Mouse (Mus musculus): ENCODE results near the gene Klf6. TPM values are rescaled to one million over a fixed set of nuclear protein-coding genes. Genes with fewer than 3 reads are reported as not detected.
A peak's percentile ranks its signal among the peaks of the same experiment; 100 is the strongest.

Klf6 gene
- polyA plus RNA-seq (2015; fragmentation: Nextera tagmentation; extraction: Ambion mirVana) = 19.2 and 21.5 TPM in 2 replicates

GRCm38 (mm10) chr13:5861157-5862002 lies at the start of gene Klf6:
TSS of gene Klf6 (plus strand) at chr13:5861482.
- peak within 1 kb of the TSS; percentile 93 for H3K9ac ChIP-seq (ENCODE audit: low read depth, low read length)
- peak within 1 kb of the TSS; percentile 94 for H3K4me2 ChIP-seq (ENCODE audit: low read depth, low read length)
- H3K4me1 ChIP-seq (ENCODE audit: control insufficient read depth, low read depth, low read length) = peaks cover 10% of the 10 kb centered on the region; the same call in 1 of the 2 replicates
- peak within 1 kb of the TSS; percentile 91 for H3K27ac ChIP-seq (ENCODE audit: low read length)
- ATAC-seq (ENCODE audit: low read depth) = peak; percentile 98
- H3K4me3 ChIP-seq (ENCODE audit: low read depth, low read length) = peak within 1 kb of the TSS; percentile 84
- no peaks in the 10 kb centered on the region for H3K9me3 ChIP-seq (replicated peaks; ENCODE audit: control insufficient read depth, low read length)
- no peaks in the 10 kb centered on the region for H3K27me3 ChIP-seq (ENCODE audit: control insufficient read depth, insufficient read depth, low read depth, low read length)
- peaks cover 16% of the 10 kb centered on the region for H3K36me3 ChIP-seq (ENCODE audit: control insufficient read depth, insufficient read depth)
- WGBS (ENCODE audit: insufficient replicate concordance) = under 1% methylated on average over 59 of the region's 60 CpGs

GRCm38 (mm10) chr13:5813433-5813832 lies 47.8 kb upstream of the Klf6 start:
- no peaks in the 10 kb centered on the region for H3K4me1 ChIP-seq (ENCODE audit: control insufficient read depth, low read depth, low read length)
- no peaks in the 10 kb centered on the region for H3K27me3 ChIP-seq (ENCODE audit: control insufficient read depth, insufficient read depth, low read depth, low read length)
- no peaks in the 10 kb centered on the region for H3K36me3 ChIP-seq (ENCODE audit: control insufficient read depth, insufficient read depth)
- no peak overlapping the region for H3K27ac ChIP-seq (ENCODE audit: low read length)
- 66% methylated on average over 9 of the region's 9 CpGs for WGBS (ENCODE audit: insufficient replicate concordance)
- no peak overlapping the region for H3K9ac ChIP-seq (ENCODE audit: low read depth, low read length)
- no peak for ATAC-seq (ENCODE audit: low read depth)
- H3K4me2 ChIP-seq (ENCODE audit: low read depth, low read length) = no peak overlapping the region
- no peaks in the 10 kb centered on the region for H3K9me3 ChIP-seq (replicated peaks; ENCODE audit: control insufficient read depth, low read length)
- no peak overlapping the region for H3K4me3 ChIP-seq (ENCODE audit: low read depth, low read length)

- no peak overlapping the region for H3K27ac ChIP-seq (ENCODE audit: low read length)
- H3K4me1 ChIP-seq (ENCODE audit: control insufficient read depth, low read depth, low read length) = no peaks in the 10 kb centered on the region
- no peaks in the 10 kb centered on the region for H3K9me3 ChIP-seq (replicated peaks; ENCODE audit: control insufficient read depth, low read length)
- no peak overlapping the region for H3K4me2 ChIP-seq (ENCODE audit: low read depth, low read length)
- no peak for ATAC-seq (ENCODE audit: low read depth)
- no peak overlapping the region for H3K4me3 ChIP-seq (ENCODE audit: low read depth, low read length)
- WGBS (ENCODE audit: insufficient replicate concordance) = 51% methylated on average over 3 of the region's 3 CpGs
- no peak overlapping the region for H3K9ac ChIP-seq (ENCODE audit: low read depth, low read length)
- no peaks in the 10 kb centered on the region for H3K36me3 ChIP-seq (ENCODE audit: control insufficient read depth, insufficient read depth)
- H3K27me3 ChIP-seq (ENCODE audit: control insufficient read depth, insufficient read depth, low read depth, low read length) = no peaks in the 10 kb centered on the region
Measured at GRCm38 (mm10) chr13:5817250-5817649, 44.0 kb upstream of the Klf6 start.

- 46% methylated on average over 3 of the region's 3 CpGs for WGBS (ENCODE audit: insufficient replicate concordance)
- no peaks in the 10 kb centered on the region for H3K36me3 ChIP-seq (ENCODE audit: control insufficient read depth, insufficient read depth)
- no peak overlapping the region for H3K27ac ChIP-seq (ENCODE audit: low read length)
- H3K4me1 ChIP-seq (ENCODE audit: control insufficient read depth, low read depth, low read length) = no peaks in the 10 kb centered on the region
- no peaks in the 10 kb centered on the region for H3K27me3 ChIP-seq (ENCODE audit: control insufficient read depth, insufficient read depth, low read depth, low read length)
- no peaks in the 10 kb centered on the region for H3K9me3 ChIP-seq (replicated peaks; ENCODE audit: control insufficient read depth, low read length)
- no peak overlapping the region for H3K4me3 ChIP-seq (ENCODE audit: low read depth, low read length)
- no peak overlapping the region for H3K4me2 ChIP-seq (ENCODE audit: low read depth, low read length)
- ATAC-seq (ENCODE audit: low read depth) = no peak
- no peak overlapping the region for H3K9ac ChIP-seq (ENCODE audit: low read depth, low read length)
Measured at GRCm38 (mm10) chr13:5819173-5819572, 42.1 kb upstream of the Klf6 start.

GRCm38 (mm10) chr13:5822586-5822985 lies 38.7 kb upstream of the Klf6 start:
- Histone ChIP-seq H3K9me3 (replicated peaks; ENCODE audit: control insufficient read depth, low read length) (no peaks in the 10 kb centered on the region), H3K9ac (ENCODE audit: low read depth, low read length) (no peak overlapping the region), H3K4me1 (ENCODE audit: control insufficient read depth, low read depth, low read length) (no peaks in the 10 kb centered on the region), H3K4me2 (ENCODE audit: low read depth, low read length) (no peak overlapping the region), H3K36me3 (ENCODE audit: control insufficient read depth, insufficient read depth) (no peaks in the 10 kb centered on the region), H3K27me3 (ENCODE audit: control insufficient read depth, insufficient read depth, low read depth, low read length) (no peaks in the 10 kb centered on the region), H3K27ac (ENCODE audit: low read length) (no peak overlapping the region), H3K4me3 (ENCODE audit: low read depth, low read length) (no peak overlapping the region)
- ATAC-seq (ENCODE audit: low read depth) = no peak
- 52% methylated on average over 11 of the region's 11 CpGs for WGBS (ENCODE audit: insufficient replicate concordance)

GRCm38 (mm10) chr13:5823150-5823549 lies 38.1 kb upstream of the Klf6 start:
- Histone ChIP-seq H3K4me3 (ENCODE audit: low read depth, low read length) (no peak overlapping the region), H3K27ac (ENCODE audit: low read length) (no peak overlapping the region), H3K9me3 (replicated peaks; ENCODE audit: control insufficient read depth, low read length) (no peaks in the 10 kb centered on the region), H3K4me1 (ENCODE audit: control insufficient read depth, low read depth, low read length) (no peaks in the 10 kb centered on the region), H3K36me3 (ENCODE audit: control insufficient read depth, insufficient read depth) (no peaks in the 10 kb centered on the region), H3K4me2 (ENCODE audit: low read depth, low read length) (no peak overlapping the region), H3K9ac (ENCODE audit: low read depth, low read length) (no peak overlapping the region), H3K27me3 (ENCODE audit: control insufficient read depth, insufficient read depth, low read depth, low read length) (no peaks in the 10 kb centered on the region)
- ATAC-seq (ENCODE audit: low read depth) = 0 out of 2 replicates have a peak, but pooled peaks have one; percentile 35
- WGBS (ENCODE audit: insufficient replicate concordance) = 53% methylated on average over 7 of the region's 7 CpGs

- H3K36me3 ChIP-seq (ENCODE audit: control insufficient read depth, insufficient read depth) = no peaks in the 10 kb centered on the region
- no peaks in the 10 kb centered on the region for H3K27me3 ChIP-seq (ENCODE audit: control insufficient read depth, insufficient read depth, low read depth, low read length)
- H3K4me1 ChIP-seq (ENCODE audit: control insufficient read depth, low read depth, low read length) = no peaks in the 10 kb centered on the region
- H3K4me3 ChIP-seq (ENCODE audit: low read depth, low read length) = no peak overlapping the region
- H3K4me2 ChIP-seq (ENCODE audit: low read depth, low read length) = no peak overlapping the region
- H3K9ac ChIP-seq (ENCODE audit: low read depth, low read length) = no peak overlapping the region
- 46% methylated on average over 8 of the region's 8 CpGs for WGBS (ENCODE audit: insufficient replicate concordance)
- H3K27ac ChIP-seq (ENCODE audit: low read length) = no peak overlapping the region
- no peaks in the 10 kb centered on the region for H3K9me3 ChIP-seq (replicated peaks; ENCODE audit: control insufficient read depth, low read length)
- no peak for ATAC-seq (ENCODE audit: low read depth)
Measured at GRCm38 (mm10) chr13:5824189-5824815, 37.0 kb upstream of the Klf6 start.

GRCm38 (mm10) chr13:5826170-5826827 lies 35.0 kb upstream of the Klf6 start:
- H3K4me1 ChIP-seq (ENCODE audit: control insufficient read depth, low read depth, low read length) = no peaks in the 10 kb centered on the region
- no peaks in the 10 kb centered on the region for H3K9me3 ChIP-seq (replicated peaks; ENCODE audit: control insufficient read depth, low read length)
- H3K9ac ChIP-seq (ENCODE audit: low read depth, low read length) = no peak overlapping the region
- H3K27ac ChIP-seq (ENCODE audit: low read length) = no peak overlapping the region
- H3K27me3 ChIP-seq (ENCODE audit: control insufficient read depth, insufficient read depth, low read depth, low read length) = no peaks in the 10 kb centered on the region
- no peak for ATAC-seq (ENCODE audit: low read depth)
- H3K36me3 ChIP-seq (ENCODE audit: control insufficient read depth, insufficient read depth) = no peaks in the 10 kb centered on the region
- H3K4me2 ChIP-seq (ENCODE audit: low read depth, low read length) = no peak overlapping the region
- WGBS (ENCODE audit: insufficient replicate concordance) = 43% methylated on average over 9 of the region's 9 CpGs
- no peak overlapping the region for H3K4me3 ChIP-seq (ENCODE audit: low read depth, low read length)

- H3K4me2 ChIP-seq (ENCODE audit: low read depth, low read length) = no peak overlapping the region
- 40% methylated on average over 7 of the region's 7 CpGs for WGBS (ENCODE audit: insufficient replicate concordance)
- no peaks in the 10 kb centered on the region for H3K9me3 ChIP-seq (replicated peaks; ENCODE audit: control insufficient read depth, low read length)
- no peak overlapping the region for H3K9ac ChIP-seq (ENCODE audit: low read depth, low read length)
- H3K27ac ChIP-seq (ENCODE audit: low read length) = no peak overlapping the region
- no peaks in the 10 kb centered on the region for H3K27me3 ChIP-seq (ENCODE audit: control insufficient read depth, insufficient read depth, low read depth, low read length)
- H3K4me1 ChIP-seq (ENCODE audit: control insufficient read depth, low read depth, low read length) = no peaks in the 10 kb centered on the region
- no peak overlapping the region for H3K4me3 ChIP-seq (ENCODE audit: low read depth, low read length)
- H3K36me3 ChIP-seq (ENCODE audit: control insufficient read depth, insufficient read depth) = no peaks in the 10 kb centered on the region
- ATAC-seq (ENCODE audit: low read depth) = no peak
Measured at GRCm38 (mm10) chr13:5831976-5832375, 29.3 kb upstream of the Klf6 start.

All from liver, embryonic 16.5 days (tissue).